Mouse (Mus musculus): Measurements from ENCODE around the gene Tmem14a. TPM values are rescaled to one million over a fixed set of nuclear protein-coding genes. Genes with fewer than 3 reads are reported as not detected.
"Not testable (repeated sequence)": the region's sequence is repeated elsewhere in the genome, so short reads cannot be mapped to it uniquely, and the experiment has no call there.

The Tmem14a gene
- 14.9 and 15.9 TPM in 2 replicates for polyA plus RNA-seq (2015; fragmentation: Nextera tagmentation; extraction: Ambion mirVana)

DNA sequence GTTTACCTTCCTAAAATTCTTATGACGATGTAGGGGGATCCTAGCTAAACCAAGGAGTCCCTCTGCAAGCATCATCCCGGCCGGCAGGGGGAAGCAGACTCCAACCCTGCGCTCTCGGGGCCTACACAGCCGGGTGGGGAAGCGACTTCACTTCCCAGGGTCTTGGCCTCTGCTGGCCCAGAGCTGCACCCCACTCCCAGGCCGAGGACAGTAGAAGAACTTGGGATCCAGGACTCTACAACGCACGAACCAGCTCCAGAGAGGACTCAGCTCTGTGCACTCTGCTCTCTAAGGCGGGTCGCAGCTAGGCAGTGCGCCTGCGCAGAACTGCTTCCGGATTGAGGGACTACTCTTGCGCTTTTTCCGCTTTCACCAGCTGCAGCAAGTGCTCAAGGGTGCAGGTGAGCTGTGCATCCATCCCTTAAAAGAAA lies at the start of gene Tmem14a:
Tmem14a (plus strand) TSS at position 87 of the 431 bp plus-strand sequence.
- ATAC-seq = peak; percentile 97
- WGBS = 1% methylated on average over 17 of the region's 17 CpGs
- Histone ChIP-seq H3K9ac (peak within 1 kb of the TSS; percentile 79), H3K4me1 (peaks cover 7% of the 10 kb centered on the region), H3K27me3 (no peaks in the 10 kb centered on the region), H3K36me3 (ENCODE audit: poor library complexity, severe bottlenecking) (no peaks in the 10 kb centered on the region), H3K4me3 (peak within 1 kb of the TSS; percentile 63), H3K27ac (peak within 1 kb of the TSS; percentile 61), H3K4me2 (peak within 1 kb of the TSS; percentile 64), H3K9me3 (replicated peaks) (no peaks in the 10 kb centered on the region)

DNA sequence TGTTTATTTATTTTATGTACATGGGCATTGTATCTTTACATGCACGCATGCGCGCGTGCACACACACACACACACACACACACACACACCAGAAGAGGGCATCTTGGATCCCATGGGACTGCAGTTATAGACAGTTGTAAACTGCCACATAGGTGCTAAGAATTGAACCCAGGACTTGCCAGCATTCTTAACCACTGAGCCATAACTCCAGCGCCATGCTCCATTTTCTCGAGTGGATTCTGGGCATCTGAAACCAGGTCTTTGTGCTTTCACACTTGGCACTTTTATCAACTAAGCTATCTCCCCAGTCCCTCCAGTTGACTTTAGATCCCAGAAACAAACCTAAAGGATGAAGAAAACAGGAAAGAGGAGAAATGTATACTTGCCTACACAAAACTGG lies 33.2 kb upstream of the Tmem14a start:
- WGBS = 96% methylated on average over 6 of the region's 6 CpGs
- Histone ChIP-seq H3K4me2 (no peak overlapping the region), H3K4me1 (no peaks in the 10 kb centered on the region), H3K36me3 (ENCODE audit: poor library complexity, severe bottlenecking) (no peaks in the 10 kb centered on the region), H3K9me3 (replicated peaks) (no peaks in the 10 kb centered on the region), H3K4me3 (no peak overlapping the region), H3K27me3 (no peaks in the 10 kb centered on the region), H3K27ac (no peak overlapping the region), H3K9ac (no peak overlapping the region)
- no peak for ATAC-seq

DNA sequence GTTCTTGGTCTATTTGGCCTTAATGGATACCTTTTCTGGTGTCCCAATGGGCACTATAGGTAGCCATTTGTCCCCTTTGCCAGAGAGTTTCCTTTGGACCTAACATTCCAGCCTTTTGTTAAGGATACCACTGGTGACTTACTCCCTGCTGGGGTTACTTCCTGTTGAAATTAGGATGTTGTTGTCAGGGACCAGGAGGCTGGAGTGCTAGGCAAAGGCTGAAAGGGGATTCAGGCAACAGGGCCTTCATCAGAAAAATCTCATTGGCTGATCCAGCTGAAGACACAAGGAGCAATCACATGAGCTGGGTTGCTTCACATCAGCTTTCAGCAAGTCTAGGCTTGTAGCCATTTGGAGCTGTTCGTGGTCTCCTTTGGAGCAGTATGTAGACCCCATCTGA lies 12.1 kb upstream of the Tmem14a start:
- Histone ChIP-seq H3K4me3 (no peak overlapping the region), H3K27ac (no peak overlapping the region), H3K4me1 (no peaks in the 10 kb centered on the region), H3K9ac (no peak overlapping the region), H3K4me2 (no peak overlapping the region), H3K27me3 (no peaks in the 10 kb centered on the region), H3K36me3 (ENCODE audit: poor library complexity, severe bottlenecking) (no peaks in the 10 kb centered on the region), H3K9me3 (replicated peaks) (no peaks in the 10 kb centered on the region)
- ATAC-seq = no peak
- WGBS = 86% methylated on average over 1 of the region's 1 CpGs

DNA sequence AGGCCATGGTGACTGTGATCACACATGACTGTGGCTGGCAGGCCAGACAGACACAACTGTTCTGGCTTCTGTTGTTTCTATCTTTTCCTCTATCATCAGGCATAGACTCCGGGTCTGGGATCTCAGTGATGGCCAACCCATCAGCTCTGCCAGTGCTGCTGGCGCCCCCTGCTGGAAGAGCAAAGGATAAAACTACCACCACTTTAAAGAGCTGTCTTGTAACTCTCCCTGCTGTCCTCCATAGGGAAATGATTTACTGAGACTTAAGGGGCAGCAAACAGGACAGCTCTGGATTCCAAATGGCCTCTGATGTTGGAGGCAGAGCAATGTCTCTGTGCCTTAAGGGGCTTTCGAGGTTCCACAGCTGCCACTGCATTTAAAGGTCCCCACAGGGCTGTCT lies 4.8 kb upstream of the Tmem14a start:
- H3K9me3 ChIP-seq (replicated peaks); H3K4me1 ChIP-seq; H3K36me3 ChIP-seq (ENCODE audit: poor library complexity, severe bottlenecking); H3K27ac ChIP-seq; H3K9ac ChIP-seq; ATAC-seq; H3K4me3 ChIP-seq; H3K4me2 ChIP-seq; H3K27me3 ChIP-seq: not testable (repeated sequence)
- 24% methylated on average over 3 of the region's 3 CpGs for WGBS

DNA sequence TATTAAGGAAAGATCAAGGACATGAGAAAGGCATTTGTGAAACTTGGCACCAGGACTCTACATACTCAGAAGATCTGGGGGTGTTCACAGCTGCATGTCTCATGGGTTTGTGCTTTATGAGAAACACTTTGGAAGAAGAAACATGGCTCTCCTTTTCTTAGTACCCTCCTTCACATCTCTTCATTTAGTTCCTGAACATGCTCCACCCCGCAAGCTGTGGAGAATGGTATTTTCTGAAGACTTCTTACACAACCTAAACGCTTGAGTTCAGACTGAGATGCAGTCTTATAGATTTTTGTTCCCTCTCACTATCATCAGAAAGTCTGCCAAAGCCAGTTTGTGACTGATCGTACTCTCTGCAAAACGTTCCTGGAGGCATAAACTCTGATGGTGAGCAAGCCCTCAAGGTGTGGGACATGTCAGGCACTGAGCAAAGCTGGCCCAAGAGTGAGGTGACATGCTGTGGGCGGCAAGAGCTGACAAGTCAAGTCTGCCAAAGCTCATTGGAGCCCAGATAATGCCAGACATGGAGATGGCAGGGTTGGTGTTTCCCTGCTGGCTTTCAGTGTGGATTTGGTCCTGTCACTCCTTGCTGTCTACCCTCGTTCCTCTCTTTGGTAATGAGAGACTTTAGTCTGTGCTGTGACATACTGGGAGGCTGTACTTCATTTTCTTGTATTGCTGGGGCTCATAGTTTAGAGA lies 4.2 kb upstream of the Tmem14a start:
- not testable (repeated sequence) for H3K27ac ChIP-seq; H3K27me3 ChIP-seq; H3K4me2 ChIP-seq; H3K36me3 ChIP-seq (ENCODE audit: poor library complexity, severe bottlenecking); H3K4me3 ChIP-seq; ATAC-seq; H3K9me3 ChIP-seq (replicated peaks); H3K4me1 ChIP-seq; H3K9ac ChIP-seq
- 80% methylated on average over 6 of the region's 6 CpGs for WGBS

DNA sequence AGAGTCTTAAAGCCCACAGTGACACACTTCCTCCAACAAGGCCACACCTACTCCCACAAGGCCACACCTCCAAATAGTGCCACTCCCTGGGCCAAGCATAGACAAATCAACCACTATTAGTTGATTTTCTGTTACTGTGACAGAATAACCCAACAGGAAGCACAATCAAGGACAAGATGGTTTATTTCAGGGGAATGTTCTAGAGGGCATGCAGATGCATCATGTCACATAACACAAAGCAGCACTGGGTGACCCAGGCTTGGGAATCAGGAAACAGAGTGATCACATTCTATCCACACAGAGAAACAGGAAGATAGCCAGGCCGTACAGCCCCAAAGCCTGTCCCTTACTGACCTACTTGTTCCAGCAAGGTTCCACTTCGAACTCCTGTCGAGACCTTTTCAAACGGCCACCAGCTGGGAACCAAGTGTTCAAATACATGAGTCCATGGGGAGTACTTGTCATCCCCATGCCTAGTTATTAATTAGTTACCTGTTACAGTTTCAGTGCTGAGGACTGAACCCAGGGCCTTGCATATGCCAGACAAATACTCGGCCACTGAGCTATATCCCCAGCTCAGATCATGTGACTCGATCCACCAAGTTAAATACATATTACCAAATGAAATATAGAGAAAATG lies 9.5 kb downstream of the Tmem14a start:
- Histone ChIP-seq H3K4me1 (peaks cover 6% of the 10 kb centered on the region; the same call in 1 of the 2 replicates), H3K4me2 (no peak overlapping the region), H3K9me3 (replicated peaks) (no peaks in the 10 kb centered on the region), H3K4me3 (no peak overlapping the region), H3K36me3 (ENCODE audit: poor library complexity, severe bottlenecking) (peaks cover 4% of the 10 kb centered on the region; the same call in 1 of the 2 replicates), H3K27me3 (no peaks in the 10 kb centered on the region), H3K27ac (no peak overlapping the region), H3K9ac (no peak overlapping the region)
- WGBS = 93% methylated on average over 6 of the region's 6 CpGs
- ATAC-seq = no peak

DNA sequence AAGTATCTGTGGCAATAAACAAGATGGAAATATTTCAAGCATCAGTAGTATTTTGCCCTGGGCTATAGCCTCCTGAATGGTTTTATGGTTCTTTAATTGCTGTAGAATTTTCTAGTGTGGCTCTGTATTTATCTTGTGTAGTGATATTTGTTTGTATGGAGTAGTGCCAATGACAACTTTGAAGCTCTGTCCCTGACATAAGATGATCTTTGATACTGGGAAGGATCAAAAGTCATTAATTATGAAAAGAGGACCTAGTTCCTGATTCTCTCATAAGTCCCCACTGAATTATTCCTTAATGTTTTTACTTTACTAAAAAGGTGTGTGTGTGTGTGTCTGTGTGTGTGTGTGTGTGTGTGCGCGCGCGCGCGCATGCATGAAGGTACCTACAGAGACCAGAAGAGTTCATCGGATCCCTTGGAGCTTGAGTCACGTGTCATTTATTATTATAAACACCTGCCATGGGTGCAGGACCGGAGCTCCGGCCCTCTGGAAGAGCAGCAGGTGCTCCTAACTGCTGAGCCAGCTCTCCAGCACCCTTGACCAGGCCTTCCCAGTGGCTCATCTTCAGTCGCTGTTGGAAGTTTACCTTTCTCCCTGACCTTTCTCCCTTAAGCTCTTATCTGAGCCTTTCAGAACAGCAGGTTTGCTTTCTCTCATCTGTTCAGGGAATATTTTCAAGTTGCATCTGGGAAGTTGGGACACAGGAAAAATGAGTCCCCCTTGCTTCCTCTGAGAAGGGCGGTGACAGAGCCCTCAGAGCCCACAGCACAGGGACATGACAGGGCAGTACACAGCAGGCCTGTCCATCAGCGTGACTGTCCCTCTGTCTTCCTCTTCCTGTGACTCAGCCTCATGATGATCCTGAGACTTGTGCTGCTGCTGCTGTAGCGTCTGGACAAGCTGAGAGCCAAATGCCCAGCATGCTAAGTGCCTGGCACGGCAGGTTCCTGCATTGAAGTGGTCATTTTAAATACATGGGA lies 10.7 kb downstream of the Tmem14a start:
- not testable (repeated sequence) for H3K27me3 ChIP-seq; ATAC-seq; H3K9me3 ChIP-seq (replicated peaks); H3K27ac ChIP-seq; H3K9ac ChIP-seq; H3K36me3 ChIP-seq (ENCODE audit: poor library complexity, severe bottlenecking); H3K4me3 ChIP-seq; H3K4me2 ChIP-seq; H3K4me1 ChIP-seq
- 85% methylated on average over 15 of the region's 15 CpGs for WGBS

DNA sequence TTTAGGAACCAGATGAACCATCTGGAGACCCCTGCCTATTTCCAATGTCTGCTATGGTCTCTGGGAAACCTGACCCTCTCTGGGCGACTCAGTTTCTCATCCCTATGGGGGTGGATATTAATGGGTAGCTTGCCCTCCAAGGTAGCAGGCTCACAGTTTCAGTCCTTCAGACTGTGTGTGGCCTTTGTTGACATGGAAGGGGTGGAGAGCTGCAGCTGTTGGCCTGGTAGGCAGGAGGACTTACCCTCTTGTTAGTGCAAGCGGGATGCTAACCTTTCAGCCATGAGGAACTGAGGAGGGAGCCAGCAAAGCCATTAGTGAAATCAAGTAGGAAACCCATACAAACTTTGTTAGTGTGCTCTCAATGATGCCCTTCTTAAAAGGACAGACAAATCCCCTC lies 12.0 kb downstream of the Tmem14a start:
- Histone ChIP-seq H3K4me3 (no peak overlapping the region), H3K9ac (no peak overlapping the region), H3K9me3 (replicated peaks) (no peaks in the 10 kb centered on the region), H3K4me1 (peaks cover 6% of the 10 kb centered on the region; the same call in 1 of the 2 replicates), H3K36me3 (ENCODE audit: poor library complexity, severe bottlenecking) (peaks cover 4% of the 10 kb centered on the region; the same call in 1 of the 2 replicates), H3K27ac (no peak overlapping the region), H3K27me3 (no peaks in the 10 kb centered on the region), H3K4me2 (no peak overlapping the region)
- ATAC-seq = no peak
- WGBS = 75% methylated on average over 2 of the region's 2 CpGs

DNA sequence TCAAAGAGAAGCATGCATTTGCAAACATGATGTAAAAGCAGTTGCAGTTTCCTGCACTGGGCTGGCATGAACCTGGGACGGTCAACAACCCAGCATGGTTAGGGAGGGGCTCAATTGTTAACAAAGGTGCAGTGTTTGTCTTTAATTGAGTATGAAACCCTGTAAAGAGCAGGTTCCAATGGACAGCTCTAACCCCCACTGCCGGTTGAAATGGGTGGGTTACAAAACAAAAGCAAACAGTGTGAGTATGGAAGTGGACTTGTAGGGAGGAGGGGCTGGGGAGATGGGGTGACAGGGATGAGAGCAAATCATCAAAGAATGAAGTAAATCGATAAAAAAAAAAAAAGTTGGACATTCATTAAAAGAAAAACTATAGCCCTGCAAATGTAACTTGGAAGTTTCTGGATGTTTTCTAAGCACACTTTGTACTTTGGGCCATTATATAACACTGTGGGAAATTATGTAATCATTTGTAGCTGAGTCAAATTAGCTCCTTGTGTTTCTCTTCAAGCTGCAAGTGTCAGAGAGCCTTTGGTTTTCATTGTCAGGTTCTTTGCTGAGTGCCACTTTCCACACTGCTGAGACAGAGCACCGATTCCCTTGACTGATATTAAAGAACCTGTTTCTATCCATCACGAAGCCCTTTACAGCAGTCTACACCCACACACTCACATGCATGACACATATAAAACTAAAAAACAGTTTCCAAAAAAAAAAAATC lies 13.5 kb downstream of the Tmem14a start:
- 25% methylated on average over 5 of the region's 5 CpGs for WGBS

DNA sequence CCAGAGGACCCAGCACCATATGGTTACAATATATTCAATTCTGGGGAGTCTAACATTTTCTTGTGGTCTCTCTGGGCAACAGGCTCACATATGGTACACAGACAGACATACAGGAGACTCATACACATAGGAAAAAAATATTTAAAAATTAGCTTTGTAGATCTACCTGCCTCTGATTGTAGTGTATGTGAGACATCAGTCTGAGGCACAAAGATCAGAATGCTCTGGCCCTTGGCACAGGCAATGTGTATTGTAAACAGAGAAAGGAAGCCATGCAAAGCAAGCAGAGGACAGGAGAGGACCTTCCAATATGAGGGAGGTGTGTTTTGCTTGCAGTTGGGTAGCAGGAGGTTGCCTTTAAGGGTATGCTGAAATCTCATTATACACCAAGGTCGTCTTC lies 14.1 kb downstream of the Tmem14a start:
- ATAC-seq = no peak
- Histone ChIP-seq H3K4me3 (no peak overlapping the region), H3K4me2 (no peak overlapping the region), H3K9ac (no peak overlapping the region), H3K9me3 (replicated peaks) (no peaks in the 10 kb centered on the region), H3K27me3 (no peaks in the 10 kb centered on the region), H3K36me3 (ENCODE audit: poor library complexity, severe bottlenecking) (peaks cover 4% of the 10 kb centered on the region; the same call in 1 of the 2 replicates), H3K4me1 (peaks cover 6% of the 10 kb centered on the region; the same call in 1 of the 2 replicates), H3K27ac (no peak overlapping the region)
- WGBS = 89% methylated on average over 1 of the region's 1 CpGs

More for the DNA sequence above, 13.5 kb downstream of the Tmem14a start:
- Histone ChIP-seq H3K4me2 (no peak overlapping the region), H3K9me3 (replicated peaks) (no peaks in the 10 kb centered on the region), H3K4me3 (no peak overlapping the region), H3K36me3 (ENCODE audit: poor library complexity, severe bottlenecking) (peaks cover 4% of the 10 kb centered on the region; the same call in 1 of the 2 replicates), H3K27me3 (no peaks in the 10 kb centered on the region), H3K4me1 (peaks cover 6% of the 10 kb centered on the region; the same call in 1 of the 2 replicates), H3K9ac (no peak overlapping the region), H3K27ac (no peak overlapping the region)
- ATAC-seq = no peak

DNA sequence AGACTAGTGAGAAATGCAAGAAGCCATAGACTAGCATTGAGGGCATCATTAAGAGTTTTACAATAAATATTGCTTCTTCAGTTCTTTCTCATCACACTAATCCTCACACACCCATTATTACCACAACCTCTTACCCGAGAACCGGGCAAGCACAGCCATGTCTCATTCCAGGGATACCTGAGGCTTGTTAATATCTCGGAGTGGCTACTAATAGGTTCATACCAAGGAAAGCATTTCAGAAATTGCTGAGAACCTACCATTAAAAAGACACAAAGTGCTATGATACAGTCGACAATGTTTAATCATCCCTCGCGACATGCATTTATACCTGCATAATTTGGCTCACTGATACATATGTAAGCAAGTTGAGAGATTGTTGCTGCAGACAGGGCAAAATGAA lies 17.0 kb downstream of the Tmem14a start:
- Histone ChIP-seq H3K4me1 (peaks cover 6% of the 10 kb centered on the region; the same call in 1 of the 2 replicates), H3K9me3 (replicated peaks) (no peaks in the 10 kb centered on the region), H3K27ac (no peak overlapping the region), H3K4me2 (no peak overlapping the region), H3K9ac (no peak overlapping the region), H3K27me3 (no peaks in the 10 kb centered on the region), H3K36me3 (ENCODE audit: poor library complexity, severe bottlenecking) (no peaks in the 10 kb centered on the region), H3K4me3 (no peak overlapping the region)
- WGBS = 92% methylated on average over 6 of the region's 6 CpGs
- ATAC-seq = no peak

Data from forebrain, embryonic 13.5 days (tissue).